Mouse (Mus musculus): ENCODE measurements around the gene Pkd1l1.

DNA sequence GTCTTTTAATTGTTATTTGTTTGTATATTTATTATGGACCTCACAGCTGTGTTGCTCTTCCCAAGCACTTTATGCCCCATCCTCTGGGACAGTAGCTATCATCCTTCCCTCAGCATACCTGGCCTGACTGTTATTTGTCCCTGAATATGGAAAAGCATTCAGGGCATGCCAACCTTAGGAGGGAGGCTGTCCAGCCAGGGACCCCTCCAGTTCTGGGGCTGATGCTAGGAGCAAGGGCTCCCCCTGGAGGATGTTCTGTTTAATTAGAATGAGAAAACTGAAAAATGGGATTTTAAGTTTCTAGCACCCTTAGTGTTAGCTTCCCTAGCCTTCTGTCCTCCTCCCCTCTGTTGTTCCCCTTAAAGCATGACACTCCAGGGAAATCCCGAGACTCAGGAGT lies 17.4 kb downstream of the Pkd1l1 start:
- TF ChIP-seq GATA1 (IDR thresholded peaks at IDR 0.05; ENCODE audit: low read length) (no peak), TAL1 (IDR thresholded peaks at IDR 0.05; ENCODE audit: low read length) (no peak)
